In genomic region chr12:75648281-75648680, GRCm38 (mm10) we compare ENCODE assay signal across 11 mouse cellular contexts. TPM values are rescaled to one million over a fixed set of nuclear protein-coding genes. Genes with fewer than 3 reads are reported as not detected.
DNase-seq lines count a peak whose midpoint lies in the region; TF ChIP-seq lines count a peak whose summit lies in the region.
"Had no signal": no experiment of that assay in that cellular context is flagged by ENCODE, and none has a peak within 500 bp of the region (broad histone marks: within the 10 kb centered on the region; RNA-seq: fewer than 3 reads in every experiment).

No protein-coding gene starts in this region.

- peak; percentile 58 to 71 for DNase-seq in adrenal gland, adult (ENCODE audit: inconsistent age in 2 of 2, low spot score in 1 of 2)
- no peak for DNase-seq in adrenal gland, adult 18-20 months (ENCODE audit: low spot score in 2 of 2)
- no peak for DNase-seq in kidney, adult 2 months
- DNase-seq in kidney, adult 8-10 months: no peak
- DNase-seq in thymus, postnatal 14 days: peak; percentile 26
- DNase-seq in thymus, postnatal 25 days: no peak
- DNase-seq in testis, postnatal 10 days (ENCODE audit: low spot score): peak; percentile 51
- no peak for DNase-seq in ovary, postnatal 36 days (ENCODE audit: low spot score)
- DNase-seq: cerebellum, postnatal 36 days; lung, adult 18-20 months had no signal

- no peaks in the 10 kb centered on the region for H3K4me1 ChIP-seq in kidney, adult 2 months (ENCODE audit: control insufficient read depth, insufficient read depth, low read length)

- TF ChIP-seq CTCF in kidney, adult 2 months (conservative IDR thresholded peaks at IDR 0.05; ENCODE audit: insufficient read depth, insufficient read length, low read depth, low read length): peak; percentile 37

- no peaks in the 10 kb centered on the region for H3K27me3 ChIP-seq in kidney, adult 2 months (replicated peaks; ENCODE audit: control insufficient read depth, insufficient read depth, low read length)
- H3K27me3 ChIP-seq: neural tube, embryonic 13.5 days had no signal

- no peak overlapping the region for H3K27ac ChIP-seq in kidney, adult 2 months (ENCODE audit: insufficient read depth, low read depth, low read length)
- H3K27ac ChIP-seq: neural tube, embryonic 13.5 days had no signal

- H3K36me3 ChIP-seq in kidney, adult 2 months (ENCODE audit: control insufficient read depth, insufficient read depth, low read length): no peaks in the 10 kb centered on the region
- H3K36me3 ChIP-seq: neural tube, embryonic 13.5 days had no signal

- H3K4me3 ChIP-seq in kidney, adult 2 months (ENCODE audit: insufficient read depth, low read depth, low read length): no peak overlapping the region
- H3K4me3 ChIP-seq: neural tube, embryonic 13.5 days had no signal

- no peak for TF ChIP-seq POLR2A in kidney, adult 2 months (IDR thresholded peaks at IDR 0.05; ENCODE audit: low read depth, low read length)

- WGBS in kidney, adult 2 months: 58% methylated on average over 12 of the region's 12 CpGs

RNA-seq across cellular contexts. Expression of gene Wdr89, which starts 21.1 kb away (rescaled TPM):
- total RNA-seq in adrenal gland, adult 18-20 months (2021): 1 to 10 TPM; 3.4 to 3.9 TPM
- 2.5 and 3.8 TPM in 2 replicates for polyA plus RNA-seq in kidney, adult 2 months (2012; rRNA removed)

RNA-seq across cellular contexts. Expression of gene Ppp2r5e, which starts 52.2 kb away (rescaled TPM):
- 10 to 100 TPM; 41.7 to 54.9 TPM for total RNA-seq in adrenal gland, adult 18-20 months (2021)
- polyA plus RNA-seq in kidney, adult 2 months (2012; rRNA removed): 17.1 and 17.3 TPM in 2 replicates

Comparison
In these comparisons a context has a peak if more than half of its experiments do, and no peak if none do; other contexts are left out.
1. DNase-seq: peak in adrenal gland, adult (2 of 2), thymus, postnatal 14 days (single experiment) and testis, postnatal 10 days (single experiment); none in adrenal gland, adult 18-20 months (0 of 2), kidney, adult 2 months (single experiment), kidney, adult 8-10 months (0 of 2), thymus, postnatal 25 days (single experiment) and ovary, postnatal 36 days (single experiment).